Mouse (Mus musculus) testis, adult 2 months (tissue): ENCODE measurements around the gene Tpsb2. TPM values are rescaled to one million over a fixed set of nuclear protein-coding genes. Genes with fewer than 3 reads are reported as not detected.

ENCODE experiments used
- H3K27ac ChIP-seq: fragments of 200-500 bp; 2 replicates; pipeline ENCODE4 v1.5.1; 2012; ENCODE audit warnings: low read depth, low read length; ENCODE audit not compliant: control insufficient read depth, insufficient read depth
- H3K27me3 ChIP-seq: fragments of 200-500 bp; 2 replicates; pipeline ENCODE4 v1.6.1; 2012; ENCODE audit warnings: mild to moderate bottlenecking, low read length, moderate library complexity; ENCODE audit not compliant: control insufficient read depth, insufficient read depth
- H3K36me3 ChIP-seq: fragments of 200-500 bp; 2 replicates; pipeline ENCODE4 v1.6.1; 2012; ENCODE audit warnings: mild to moderate bottlenecking, low read length; ENCODE audit not compliant: control insufficient read depth, insufficient read depth
- H3K4me1 ChIP-seq: fragments of 200-500 bp; 2 replicates; pipeline ENCODE4 v1.6.1; 2012; ENCODE audit warnings: low read length; ENCODE audit not compliant: control insufficient read depth, insufficient read depth
- H3K4me3 ChIP-seq: fragments of 200-500 bp; 2 replicates; pipeline ENCODE4 v1.5.1; 2012; ENCODE audit warnings: low read depth, mild to moderate bottlenecking, low read length, moderate library complexity, mixed read lengths; ENCODE audit not compliant: control insufficient read depth
- CTCF ChIP-seq: fragments of 200-500 bp; IDR thresholded peaks from 2 replicates; pipeline ENCODE4 v1.5.1; 2012; ENCODE audit warnings: low read depth, mild to moderate bottlenecking, inconsistent platforms, low read length, moderate library complexity; ENCODE audit not compliant: control insufficient read depth, insufficient read depth, insufficient replicate concordance
- POLR2A ChIP-seq: fragments of 200-500 bp; IDR thresholded peaks from 2 replicates; pipeline ENCODE4 v1.6.1; 2012; ENCODE audit warnings: low read depth, mild to moderate bottlenecking, inconsistent platforms, low read length, moderate library complexity; ENCODE audit not compliant: control insufficient read depth
- polyA plus RNA-seq: library from polyadenylated mRNA; depleted of rRNA; stranded (reverse); fragments of >200 nt; gene quantifications from 2 replicates; pipeline ENCODE4 v1.2.3, GENCODE M21; 2012

Gene Tpsb2
- polyA plus RNA-seq, 1 experiment, result 0.10 TPM

- 0 out of 2 replicates have a peak, but pooled peaks have one; percentile 5 for TF ChIP-seq CTCF
- no peak for TF ChIP-seq POLR2A
- H3K4me3 ChIP-seq, result no peak overlapping the region
- no peaks in the 10 kb centered on the region for H3K27me3 ChIP-seq
- H3K27ac ChIP-seq, result no peak overlapping the region
- no peaks in the 10 kb centered on the region for H3K4me1 ChIP-seq
- no peaks in the 10 kb centered on the region for H3K36me3 ChIP-seq
These were observed 28.4 kb downstream of the Tpsb2 start for GRCm38 (mm10) chr17:25394526-25394925.

- no peak overlapping the region for H3K4me3 ChIP-seq
- H3K27me3 ChIP-seq, result no peaks in the 10 kb centered on the region
- TF ChIP-seq POLR2A (no peak), CTCF (peak; percentile 89)
- H3K36me3 ChIP-seq, result no peaks in the 10 kb centered on the region
- no peaks in the 10 kb centered on the region for H3K4me1 ChIP-seq
- no peak overlapping the region for H3K27ac ChIP-seq
These were observed 31.9 kb downstream of the Tpsb2 start for GRCm38 (mm10) chr17:25397804-25398519.

DNA sequence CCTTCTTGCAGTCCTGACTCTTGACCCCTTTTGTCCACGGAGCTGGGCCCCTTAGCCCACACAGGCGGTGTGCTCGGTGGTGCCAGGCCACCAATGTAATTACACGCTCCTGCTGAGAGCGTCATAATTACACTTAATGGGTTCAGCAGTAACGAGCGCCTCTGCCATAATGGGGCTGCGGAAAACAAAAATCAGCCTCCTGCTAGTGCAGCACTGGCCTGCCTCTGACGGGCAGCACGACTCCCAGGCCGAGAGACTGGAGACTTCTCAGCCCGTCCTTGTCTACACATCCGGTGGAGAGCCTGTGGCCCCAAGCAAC lies 32.4 kb downstream of the Tpsb2 start:
- Histone ChIP-seq H3K4me1 (no peaks in the 10 kb centered on the region), H3K27me3 (no peaks in the 10 kb centered on the region), H3K4me3 (no peak overlapping the region), H3K36me3 (no peaks in the 10 kb centered on the region), H3K27ac (no peak overlapping the region)
- no peak for TF ChIP-seq POLR2A
- TF ChIP-seq CTCF, result no peak

- no peaks in the 10 kb centered on the region for H3K36me3 ChIP-seq
- no peaks in the 10 kb centered on the region for H3K27me3 ChIP-seq
- peaks cover 3% of the 10 kb centered on the region; the same call in 1 of the 2 replicates for H3K4me1 ChIP-seq
- H3K27ac ChIP-seq, result no peak overlapping the region
- H3K4me3 ChIP-seq, result no peak overlapping the region
- TF ChIP-seq CTCF, result no peak
- no peak for TF ChIP-seq POLR2A
These were observed 34.3 kb downstream of the Tpsb2 start for GRCm38 (mm10) chr17:25400443-25400842.

DNA sequence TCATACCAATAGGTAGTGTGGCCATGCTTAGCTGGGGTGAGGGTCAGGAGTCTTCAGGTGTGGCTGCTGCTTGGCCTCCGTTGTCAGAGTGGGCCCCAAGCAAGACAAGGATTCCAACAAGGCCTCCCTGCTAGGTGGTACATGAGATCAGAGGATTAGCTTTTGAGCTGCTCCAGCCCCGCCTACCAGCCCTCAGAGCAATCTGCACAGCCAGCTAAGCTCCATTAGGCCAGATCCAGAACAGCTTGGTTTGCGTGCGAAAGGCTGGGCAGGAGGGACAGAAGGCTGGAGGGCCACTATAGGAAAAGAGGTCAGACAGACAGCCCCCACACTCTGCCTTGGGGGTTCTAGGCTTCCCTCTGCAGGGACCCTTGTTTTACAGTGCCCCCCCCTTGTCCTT lies 35.4 kb downstream of the Tpsb2 start:
- TF ChIP-seq POLR2A, result no peak
- no peaks in the 10 kb centered on the region for H3K36me3 ChIP-seq
- H3K27me3 ChIP-seq, result no peaks in the 10 kb centered on the region

DNA sequence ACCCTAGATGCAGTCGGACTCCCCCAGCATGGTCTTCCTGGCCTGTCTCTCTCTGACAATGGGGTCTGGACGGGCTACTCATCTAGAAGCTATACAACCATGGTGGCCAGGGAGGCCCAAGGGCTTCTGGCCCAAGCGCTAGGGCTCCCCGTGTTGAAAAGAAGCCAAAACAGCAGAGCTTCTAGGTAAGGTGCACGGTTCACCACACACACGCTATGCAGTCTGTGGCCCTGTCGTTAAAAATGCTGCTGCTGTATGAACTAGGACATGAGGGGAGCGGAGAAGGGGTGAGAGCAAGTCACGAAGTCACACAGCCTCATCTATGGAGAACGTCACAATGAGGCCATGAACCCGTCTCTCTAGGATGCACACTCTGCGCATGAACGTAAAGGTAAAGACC lies 36.1 kb downstream of the Tpsb2 start:
- H3K27me3 ChIP-seq, result no peaks in the 10 kb centered on the region
- peaks cover 3% of the 10 kb centered on the region for H3K4me1 ChIP-seq

More for the DNA sequence above, 35.4 kb downstream of the Tpsb2 start:
- Histone ChIP-seq H3K4me3 (no peak overlapping the region), H3K27ac (no peak overlapping the region), H3K4me1 (peaks cover 3% of the 10 kb centered on the region)

GRCm38 (mm10) chr17:25404190-25404589 lies 38.1 kb downstream of the Tpsb2 start:
- H3K27ac ChIP-seq, result no peak overlapping the region
- H3K4me1 ChIP-seq, result peaks cover 8% of the 10 kb centered on the region
- no peaks in the 10 kb centered on the region for H3K36me3 ChIP-seq
- TF ChIP-seq POLR2A, result no peak
- no peak for TF ChIP-seq CTCF
- H3K4me3 ChIP-seq, result no peak overlapping the region
- no peaks in the 10 kb centered on the region for H3K27me3 ChIP-seq

More for the DNA sequence above, 36.1 kb downstream of the Tpsb2 start:
- Histone ChIP-seq H3K4me3 (no peak overlapping the region), H3K27ac (no peak overlapping the region), H3K36me3 (no peaks in the 10 kb centered on the region)
- TF ChIP-seq POLR2A, result no peak
- TF ChIP-seq CTCF, result no peak

- no peak for TF ChIP-seq POLR2A
- no peak for TF ChIP-seq CTCF
- Histone ChIP-seq H3K27ac (no peak overlapping the region), H3K4me1 (peaks cover 8% of the 10 kb centered on the region), H3K4me3 (no peak overlapping the region), H3K36me3 (no peaks in the 10 kb centered on the region), H3K27me3 (no peaks in the 10 kb centered on the region)
These were observed 39.3 kb downstream of the Tpsb2 start for GRCm38 (mm10) chr17:25405224-25405895.
